Mouse (Mus musculus) myocyte (in vitro differentiated cells): ENCODE measurements around the gene Gucy2e.

Experiments
- CEBPB ChIP-seq: IDR thresholded peaks from 2 replicates; pipeline ENCODE4 v1.6.1; 2011; ENCODE audit warnings: mild to moderate bottlenecking, moderate library complexity; ENCODE audit not compliant: poor library complexity, insufficient read depth, severe bottlenecking
- E2F4 ChIP-seq: IDR thresholded peaks from one replicate; pipeline ENCODE4 v1.6.1; 2011; ENCODE audit warnings: mild to moderate bottlenecking, control low read depth, moderate library complexity; ENCODE audit not compliant: insufficient read depth
- MAX ChIP-seq: IDR thresholded peaks from one replicate; pipeline ENCODE4 v1.6.1; 2011; ENCODE audit warnings: low read depth, mild to moderate bottlenecking, control low read depth
- MYOD1 ChIP-seq, 3 experiments: IDR thresholded peaks; one replicate each; pipeline ENCODE4 v1.6.1; 2011; ENCODE audit warnings: control low read depth in 2 of 3, low read depth in 2 of 3, mild to moderate bottlenecking in 2 of 3, moderate library complexity in 1 of 3; ENCODE audit not compliant: insufficient read length in 2 of 3, control insufficient read depth in 1 of 3
- MYOG ChIP-seq, 3 experiments: IDR thresholded peaks; one replicate each; pipeline ENCODE4 v1.6.1; 2011; ENCODE audit warnings: control low read depth in 2 of 3, low read depth in 2 of 3, mild to moderate bottlenecking in 2 of 3; ENCODE audit not compliant: insufficient read length in 2 of 3, control insufficient read depth in 1 of 3, insufficient read depth in 1 of 3
- POLR2A ChIP-seq: IDR thresholded peaks from one replicate; pipeline ENCODE4 v1.6.1; 2011; ENCODE audit warnings: low read depth, mild to moderate bottlenecking, control low read depth, moderate library complexity; ENCODE audit not compliant: insufficient read length
- POLR2AphosphoS2 ChIP-seq: IDR thresholded peaks from one replicate; pipeline ENCODE4 v1.6.1; 2011; ENCODE audit warnings: low read depth, control low read depth; ENCODE audit not compliant: insufficient read length
- TCF3 ChIP-seq: IDR thresholded peaks from one replicate; pipeline ENCODE4 v1.6.1; 2011; ENCODE audit warnings: low read depth, control low read depth; ENCODE audit not compliant: insufficient read length
- USF1 ChIP-seq: IDR thresholded peaks from one replicate; pipeline ENCODE4 v1.6.1; 2011; ENCODE audit warnings: low read depth, mild to moderate bottlenecking, control low read depth, moderate library complexity

- TF ChIP-seq USF1 (no peak), POLR2A (no peak), MAX (no peak), POLR2AphosphoS2 (no peak), E2F4 (no peak), TCF3 (no peak), MYOG (IDR thresholded peaks at IDR 0.05; ENCODE audit: control insufficient read depth in 1 of 3, insufficient read depth in 1 of 3, insufficient read length in 2 of 3, low read depth in 2 of 3) (no peak), CEBPB (no peak), MYOD1 (IDR thresholded peaks at IDR 0.05; ENCODE audit: control insufficient read depth in 1 of 3, insufficient read length in 2 of 3, low read depth in 2 of 3) (no peak)
These were observed 58.3 kb downstream of the Gucy2e start for GRCm38 (mm10) chr11:69178525-69178924.
